Mouse (Mus musculus) large intestine, adult 2 months (tissue): ENCODE results near the gene Sobp. TPM values are rescaled to one million over a fixed set of nuclear protein-coding genes. Genes with fewer than 3 reads are reported as not detected.
A peak's percentile ranks its signal among the peaks of the same experiment; 100 is the strongest.

ENCODE experiments used
- DNase-seq: peaks from one replicate; pipeline ENCODE4 v3.0.0-alpha.2; 2012; ENCODE audit warnings: low read depth, low spot score
- WGBS: fragments of 180-500 bp; shearing (Covaris S2); methylation state at CpG from one replicate; pipeline ENCODE4 v1.1.7; 2018; 5-methylcytosine and 5-hydroxymethylcytosine counted together
- polyA plus RNA-seq: library from polyadenylated mRNA; depleted of rRNA; stranded (reverse); fragments of >200 nt; gene quantifications from 2 replicates; pipeline ENCODE4 v1.2.3, GENCODE M21; 2012

Gene Sobp
- polyA plus RNA-seq, 1 experiment = 0.57 TPM

DNA sequence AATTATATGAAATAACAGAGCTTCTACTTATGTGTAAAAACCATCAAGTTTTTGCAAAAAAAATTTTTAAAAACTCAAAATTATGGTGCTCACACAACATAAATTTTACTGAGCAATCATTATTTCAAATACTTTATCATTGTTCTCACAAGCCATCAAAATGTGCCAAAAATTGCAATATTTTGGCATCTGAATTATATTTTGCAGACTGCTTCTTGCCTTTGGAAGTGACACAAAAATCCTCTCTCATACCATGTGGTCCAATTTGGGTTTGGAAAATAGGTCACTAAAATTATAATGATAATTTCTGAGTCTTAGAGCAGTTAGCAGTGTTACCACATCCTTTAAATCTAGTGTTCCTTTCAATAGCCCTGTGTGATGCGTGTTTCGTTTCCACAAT is 9.9 kb downstream of the Sobp start:
- DNase-seq = no peak
- WGBS = 96% methylated on average over 2 of the region's 2 CpGs

DNA sequence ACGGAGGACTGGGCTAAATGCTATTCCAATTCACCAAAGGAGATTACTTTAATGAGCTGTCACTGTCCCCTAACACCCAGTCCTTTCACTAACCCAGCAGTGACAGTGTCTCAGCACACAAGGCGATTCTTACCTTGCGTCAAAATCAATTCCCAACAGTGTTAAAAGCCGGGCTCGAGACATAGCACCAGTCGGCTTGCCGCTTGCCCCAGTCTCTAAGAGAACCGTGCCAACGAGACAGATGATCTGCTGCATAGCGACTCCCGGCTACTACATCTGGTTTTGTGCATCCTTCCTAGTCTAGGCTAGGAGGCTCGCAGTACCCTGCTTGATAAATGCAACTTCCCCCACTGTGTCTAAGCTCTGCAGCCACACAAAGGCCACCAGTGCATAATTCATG is 12.0 kb downstream of the Sobp start:
- no peak for DNase-seq
- WGBS = 91% methylated on average over 12 of the region's 12 CpGs

DNA sequence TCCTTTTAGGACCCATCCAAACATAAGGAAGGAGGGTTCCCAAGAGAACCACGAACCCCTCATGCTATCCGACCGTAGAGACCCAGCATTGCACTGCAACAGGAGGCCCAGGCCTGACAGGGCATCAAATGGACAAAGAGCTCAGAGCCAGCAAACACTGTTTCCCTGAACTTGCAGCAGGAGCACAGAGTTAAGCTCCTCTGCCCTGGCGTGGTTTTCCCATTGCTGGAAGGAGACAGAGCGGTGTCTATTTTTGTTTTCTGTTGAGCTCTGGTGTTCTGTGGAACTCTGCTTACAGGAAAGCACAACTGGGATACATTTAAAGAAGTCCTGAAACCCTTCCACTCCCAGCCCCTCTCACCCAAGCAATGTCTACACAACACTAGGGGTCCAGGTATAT is 15.0 kb downstream of the Sobp start:
- no peak for DNase-seq
- 91% methylated on average over 5 of the region's 5 CpGs for WGBS

DNA sequence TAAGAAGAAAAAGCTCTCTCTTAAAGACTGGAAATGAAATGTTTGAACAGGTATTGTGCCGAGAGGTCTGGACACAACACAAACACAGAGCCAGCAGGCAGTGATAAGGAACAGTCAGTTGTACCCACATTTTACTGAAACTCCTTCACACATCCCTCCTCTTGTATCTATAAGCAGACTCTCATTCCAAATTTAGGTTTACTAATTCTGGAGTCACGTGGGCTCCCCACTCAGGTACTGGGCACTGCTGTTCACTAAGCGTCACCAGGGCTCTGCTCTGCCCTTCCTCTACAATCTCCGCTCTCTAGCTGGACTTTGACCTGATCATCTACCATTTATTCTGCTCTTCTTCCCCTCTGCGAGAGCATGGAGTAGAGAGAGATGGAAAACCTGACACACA is 15.4 kb downstream of the Sobp start:
- WGBS = 55% methylated on average over 5 of the region's 5 CpGs
- DNase-seq = no peak

DNA sequence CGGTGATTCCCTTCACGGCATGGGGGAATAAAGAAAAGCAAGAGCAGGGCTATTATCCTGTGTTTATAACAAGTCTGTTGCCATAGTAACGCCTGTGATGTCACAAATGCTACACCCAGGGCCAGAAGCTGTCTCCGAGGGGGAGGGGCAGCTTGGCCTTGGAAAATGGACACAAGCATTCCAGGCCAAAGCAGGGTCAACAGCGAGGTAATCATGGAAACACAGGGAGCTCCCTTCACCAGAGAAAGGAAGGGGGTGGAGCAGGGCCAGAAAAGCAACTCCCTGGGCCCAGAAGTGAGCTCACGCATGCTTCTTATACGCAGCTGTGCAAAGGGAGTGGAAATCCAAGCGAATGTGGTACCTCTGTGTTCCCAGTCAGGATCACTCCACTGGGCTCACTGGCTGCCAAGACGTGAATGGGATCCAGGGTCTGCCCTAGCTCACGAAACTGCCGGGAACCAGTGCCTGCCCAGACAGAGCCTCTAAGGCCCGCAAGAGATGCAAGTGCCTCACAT is 19.2 kb downstream of the Sobp start:
- 25% methylated on average over 12 of the region's 12 CpGs for WGBS
- DNase-seq = no peak

DNA sequence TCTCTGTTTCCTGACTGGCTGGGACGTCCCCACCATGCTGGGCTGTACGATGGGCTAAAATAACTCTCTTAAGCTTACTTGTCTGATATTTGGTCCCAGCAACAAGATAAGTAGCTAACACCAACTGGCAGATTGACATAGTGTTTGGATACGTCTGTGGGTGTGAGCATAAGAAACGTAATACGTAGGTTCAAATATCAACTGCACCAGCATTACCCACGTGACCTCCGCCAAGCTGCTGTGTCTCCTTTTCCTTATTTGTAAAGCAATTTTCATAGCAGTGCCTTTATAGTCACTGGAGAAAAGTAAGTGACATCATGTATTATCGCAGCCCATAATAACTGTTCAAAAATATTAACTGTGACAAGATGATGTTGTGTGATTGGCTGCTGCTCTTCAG is 21.7 kb downstream of the Sobp start:
- WGBS = 79% methylated on average over 8 of the region's 8 CpGs
- DNase-seq = no peak

DNA sequence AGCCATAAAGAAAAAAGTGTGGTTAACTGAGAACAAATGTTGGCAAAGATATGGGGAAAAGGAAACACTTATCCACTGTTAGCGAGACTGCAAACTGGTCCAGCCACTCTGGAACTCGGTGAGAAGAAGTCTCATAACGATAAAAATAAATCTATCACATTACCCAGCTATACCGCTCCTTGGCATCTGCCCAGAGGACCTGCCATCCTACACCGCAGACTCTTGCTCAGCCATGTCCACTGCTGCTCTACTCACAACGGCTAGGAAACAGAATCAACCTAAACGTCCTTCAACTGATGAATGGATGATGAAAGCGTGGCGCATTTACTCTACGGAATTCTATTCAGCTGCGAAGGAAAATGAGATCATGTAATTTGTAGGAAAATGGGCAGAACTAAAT is 25.9 kb downstream of the Sobp start:
- WGBS = 78% methylated on average over 11 of the region's 11 CpGs
- no peak for DNase-seq

DNA sequence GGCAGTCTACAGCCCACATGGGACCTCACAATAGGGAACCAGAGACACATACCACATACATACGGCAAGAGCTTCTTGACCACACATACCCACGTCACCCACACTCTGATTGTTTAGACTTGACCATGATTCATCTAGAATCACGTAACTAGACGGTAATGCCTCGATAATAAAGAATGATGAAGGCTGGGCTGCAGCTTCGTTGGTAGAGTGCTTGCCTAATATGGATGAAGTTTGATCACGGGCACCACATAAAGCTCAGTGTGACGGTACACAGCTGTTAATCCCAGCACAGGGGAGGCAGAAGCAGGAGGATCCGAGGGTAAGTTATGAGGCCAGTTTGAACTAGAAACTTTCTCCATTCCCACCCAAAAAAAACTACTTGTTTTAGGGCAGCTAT is 31.2 kb downstream of the Sobp start:
- 85% methylated on average over 9 of the region's 9 CpGs for WGBS
- DNase-seq = no peak

DNA sequence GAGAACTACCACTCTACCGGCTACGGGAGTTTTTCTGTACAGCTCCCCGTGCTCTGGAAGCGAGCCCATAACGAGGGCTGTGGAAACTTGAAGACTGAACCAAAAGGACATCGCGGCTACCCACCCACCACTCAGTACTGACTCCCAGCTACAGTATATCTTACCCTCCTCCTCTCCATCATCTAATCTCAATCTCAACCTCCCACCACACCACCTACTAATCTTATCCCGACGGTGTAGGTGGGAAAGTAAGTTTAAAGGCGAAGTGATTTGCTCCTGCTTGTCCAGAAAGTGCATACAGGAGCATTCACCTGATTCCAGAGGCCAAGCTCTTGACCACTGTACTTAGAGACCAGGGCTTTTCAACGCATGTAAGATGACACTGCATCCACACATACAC is 40.3 kb downstream of the Sobp start:
- DNase-seq = no peak
- 88% methylated on average over 11 of the region's 11 CpGs for WGBS

DNA sequence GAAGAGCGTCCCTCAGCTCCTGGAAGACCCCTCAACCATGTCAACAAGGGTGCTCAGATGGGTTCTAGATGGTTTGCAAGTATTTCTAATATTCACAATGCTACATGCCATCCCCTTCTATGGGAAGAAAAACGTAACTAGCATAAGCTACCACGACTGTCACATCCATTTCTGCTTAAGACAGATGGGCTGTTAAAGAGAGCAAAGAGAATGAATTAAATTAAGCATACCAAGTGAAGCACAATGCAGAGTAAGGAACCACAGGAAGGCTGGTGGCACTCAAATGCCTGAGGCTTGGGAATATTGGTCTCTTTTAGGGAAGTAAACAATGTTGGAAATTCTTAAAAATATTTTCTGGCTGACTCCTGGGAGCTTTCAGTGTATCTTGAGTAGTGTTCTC is 45.6 kb downstream of the Sobp start:
- WGBS = 83% methylated on average over 3 of the region's 3 CpGs
- no peak for DNase-seq

DNA sequence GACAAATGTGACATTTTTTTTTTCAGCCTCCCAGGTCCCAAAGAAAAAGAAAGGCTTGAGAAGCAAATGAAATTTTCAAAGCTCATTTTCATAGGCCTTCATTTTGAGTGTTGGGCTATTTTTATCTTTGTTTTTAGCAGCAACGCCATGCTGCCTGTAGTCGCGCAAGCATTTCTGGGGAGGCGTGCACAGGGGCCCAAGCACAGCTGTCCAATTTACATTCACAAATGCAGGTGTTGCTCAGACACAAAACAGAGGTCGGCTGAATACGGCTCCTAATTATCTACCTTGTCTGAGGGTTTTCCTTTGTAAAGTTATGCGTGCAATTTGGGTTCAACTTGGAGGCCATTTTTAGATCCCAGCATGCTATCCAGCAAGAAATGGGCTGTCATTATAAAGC is 49.8 kb downstream of the Sobp start:
- 90% methylated on average over 7 of the region's 7 CpGs for WGBS

DNA sequence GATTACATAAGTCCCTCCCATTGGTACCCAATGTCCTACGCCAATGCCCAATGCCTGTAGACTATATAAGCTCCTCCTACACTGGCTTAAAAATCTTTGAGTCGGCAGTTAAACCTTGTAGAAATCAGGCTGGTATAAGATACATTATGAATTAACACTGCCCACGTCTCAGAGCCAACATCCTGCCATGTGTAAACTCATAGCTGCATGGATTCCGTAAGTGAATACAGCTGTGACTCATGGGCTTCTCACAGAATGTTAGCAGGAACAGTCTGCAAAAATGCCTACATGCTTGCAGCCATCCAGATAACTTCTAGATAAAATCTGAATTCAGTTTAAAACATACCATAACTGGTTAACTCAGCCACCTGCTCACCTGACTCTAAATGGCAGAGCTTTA is 50.2 kb downstream of the Sobp start:
- WGBS = 89% methylated on average over 4 of the region's 4 CpGs
- no peak for DNase-seq

More for the DNA sequence above, 49.8 kb downstream of the Sobp start:
- no peak for DNase-seq

DNA sequence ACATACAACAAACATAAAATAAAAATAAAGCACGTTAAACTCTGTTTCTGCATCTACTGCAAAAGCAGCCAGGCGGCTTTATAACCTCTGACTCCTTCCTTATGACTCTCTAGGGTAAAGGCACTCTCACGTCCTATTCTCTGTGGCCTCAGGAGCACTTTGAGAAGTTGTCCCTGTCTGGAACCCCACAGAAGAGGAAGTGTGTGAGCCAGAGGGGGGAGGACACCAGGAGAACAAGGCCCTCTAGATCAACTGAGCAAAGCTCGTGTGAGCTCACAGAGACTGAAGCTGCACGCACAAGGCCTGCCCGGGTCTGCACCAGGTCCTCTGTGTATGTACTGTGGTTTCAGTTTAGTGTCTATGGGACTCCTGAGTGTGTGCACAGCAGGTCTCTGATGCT is 50.9 kb downstream of the Sobp start:
- WGBS = 45% methylated on average over 6 of the region's 6 CpGs
- peak; percentile 22 for DNase-seq

DNA sequence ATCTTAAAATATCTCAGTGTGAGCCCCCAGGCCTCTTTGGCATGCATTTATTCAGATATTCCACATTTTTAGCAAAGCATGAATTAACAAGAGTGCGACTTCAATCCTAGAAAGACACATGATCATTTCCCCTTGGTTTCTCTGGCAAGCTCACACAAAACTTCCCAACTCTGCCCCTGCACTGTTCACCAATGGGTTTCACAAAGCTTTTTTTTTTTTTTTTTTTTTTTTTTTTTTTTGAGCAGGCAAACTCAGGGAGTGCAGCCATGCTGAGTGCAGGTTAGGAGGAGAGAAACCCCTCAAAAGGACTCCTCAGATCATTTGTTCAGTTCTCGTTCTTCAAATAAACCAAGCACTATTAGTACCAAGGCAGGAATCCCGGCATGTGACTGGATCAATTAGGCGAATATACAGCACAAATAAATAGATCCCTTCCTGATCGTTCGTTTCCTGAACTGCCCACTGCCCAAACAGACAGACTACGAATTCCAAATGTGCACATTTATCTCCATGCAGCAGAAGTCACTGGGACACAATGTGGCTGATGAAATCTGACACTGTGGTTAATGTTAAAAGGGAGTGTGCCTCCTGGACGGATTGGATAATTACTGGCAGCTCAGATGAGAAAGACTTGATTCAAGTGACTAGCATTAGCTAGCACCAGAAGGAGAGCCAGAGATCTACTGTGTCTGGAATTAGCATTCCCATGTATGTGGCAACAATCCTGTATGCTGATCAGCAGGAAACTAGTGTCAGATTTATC is 53.5 kb downstream of the Sobp start:
- DNase-seq = no peak
- 69% methylated on average over 8 of the region's 8 CpGs for WGBS

DNA sequence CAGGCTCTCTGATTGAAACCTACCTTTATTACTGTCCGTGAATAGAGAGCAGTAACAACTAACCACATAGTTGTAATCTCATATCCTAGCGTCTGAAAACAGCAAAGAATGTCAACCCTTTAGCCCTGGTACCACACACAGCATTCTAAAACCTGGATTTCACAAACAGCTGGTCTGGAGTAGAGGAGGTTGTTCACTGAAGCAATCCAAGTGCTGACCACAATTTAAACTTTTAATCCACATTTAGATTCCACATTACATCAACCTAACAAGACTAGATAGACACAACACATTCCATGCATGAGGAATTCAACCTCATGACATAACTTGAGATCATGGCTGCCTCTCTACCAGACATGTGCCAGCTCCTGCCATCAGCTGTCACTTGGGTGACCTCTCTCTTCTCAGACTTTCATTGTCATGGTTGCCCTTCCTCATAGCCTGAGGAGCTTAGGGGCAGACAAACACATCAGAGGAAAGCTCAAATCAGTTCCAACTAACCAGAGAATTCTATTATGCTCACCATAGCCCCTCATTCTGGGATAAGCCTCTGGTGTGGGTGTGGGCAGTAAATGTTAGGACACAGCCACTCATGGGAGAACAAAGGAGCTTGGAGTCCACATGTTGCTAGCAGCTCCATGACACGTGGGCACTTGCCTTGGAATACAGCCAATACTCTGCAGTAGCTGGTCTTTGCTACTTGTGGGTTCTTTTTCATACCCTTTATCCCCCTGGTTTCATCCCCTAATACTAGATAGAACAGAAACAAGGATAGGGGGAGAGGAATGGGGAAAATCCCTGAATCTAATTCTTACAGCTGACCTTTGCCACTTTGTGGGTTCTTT is 58.0 kb downstream of the Sobp start:
- WGBS = 61% methylated on average over 3 of the region's 3 CpGs

DNA sequence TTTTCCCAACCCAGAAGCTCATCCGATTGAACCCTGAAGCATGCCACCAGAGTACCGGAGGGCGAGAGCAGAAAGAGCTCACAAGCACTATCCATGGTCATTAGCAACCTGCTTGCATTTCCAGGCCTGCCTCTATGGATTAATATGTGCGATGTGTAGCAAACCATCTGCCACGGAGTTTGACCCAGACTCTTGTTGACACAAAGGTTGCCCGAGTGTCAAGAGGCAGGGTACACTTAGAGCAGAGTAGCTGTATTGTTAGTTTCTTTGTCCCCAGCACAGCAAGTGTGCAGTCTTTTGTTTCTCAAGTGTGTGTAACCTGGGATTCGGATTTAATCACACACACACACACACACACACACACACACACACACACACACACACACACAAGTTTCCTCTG is 62.0 kb downstream of the Sobp start:
- DNase-seq = no peak
- 61% methylated on average over 7 of the region's 7 CpGs for WGBS

More for the DNA sequence above, 58.0 kb downstream of the Sobp start:
- DNase-seq = no peak

DNA sequence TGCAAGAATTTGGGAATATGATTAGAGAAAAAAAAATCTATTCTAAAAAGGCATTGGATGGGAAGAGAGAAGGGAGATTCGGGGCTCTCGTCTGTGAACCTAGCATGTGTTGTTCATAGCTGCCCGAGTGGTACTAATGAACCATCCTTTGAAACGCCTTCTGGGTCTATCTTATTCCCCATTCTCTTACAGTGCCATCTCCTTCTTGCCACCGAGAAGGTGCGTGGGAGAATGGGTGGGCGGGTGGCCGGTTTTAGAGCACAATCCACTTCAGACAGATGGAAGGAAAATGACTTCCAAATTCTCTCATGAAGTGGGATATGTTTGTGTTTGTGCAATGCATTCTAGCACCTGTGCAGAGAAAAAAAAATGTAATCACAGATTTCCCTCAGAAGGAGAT is 67.7 kb downstream of the Sobp start:
- DNase-seq = no peak
- WGBS = 87% methylated on average over 8 of the region's 8 CpGs

DNA sequence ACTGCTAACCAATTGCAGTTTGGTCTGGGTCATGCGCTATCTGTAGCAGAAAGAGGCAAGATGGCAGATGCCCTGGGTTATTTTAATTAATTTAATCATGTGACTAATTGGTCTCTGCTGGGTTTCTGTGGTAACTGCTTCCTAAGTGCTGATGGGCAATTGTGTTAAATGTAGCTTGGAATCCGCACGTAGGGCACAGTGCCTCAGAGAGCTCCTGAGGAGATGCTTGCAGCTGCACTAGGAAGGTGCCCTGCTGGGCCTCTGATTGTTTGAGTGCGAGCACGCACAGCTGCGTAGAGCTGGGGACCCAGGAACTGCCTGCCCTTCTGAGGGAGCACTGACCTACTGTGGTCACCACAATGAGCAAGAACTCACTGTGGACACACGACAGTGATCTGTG is 68.1 kb downstream of the Sobp start:
- DNase-seq = no peak
- WGBS = 88% methylated on average over 7 of the region's 7 CpGs

DNA sequence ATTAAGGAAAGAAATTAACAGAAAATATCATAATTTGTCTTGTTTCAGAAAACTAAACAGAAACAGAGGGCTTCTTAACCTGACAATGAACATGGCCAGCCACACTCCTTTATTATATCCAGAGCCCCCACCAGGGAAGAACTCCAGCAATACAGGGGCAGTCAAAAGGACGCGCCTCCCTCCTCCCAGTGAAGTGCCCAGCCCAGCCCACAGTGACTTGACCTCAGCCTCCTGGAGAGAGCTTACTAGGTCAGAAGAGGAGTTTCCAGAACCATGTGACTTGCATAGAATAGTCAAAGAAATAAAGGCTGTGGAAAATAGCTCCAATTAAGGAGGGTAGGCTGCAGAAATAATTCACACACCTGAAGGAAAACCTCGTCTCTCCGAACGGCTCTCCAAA is 73.8 kb downstream of the Sobp start:
- 62% methylated on average over 5 of the region's 5 CpGs for WGBS

DNA sequence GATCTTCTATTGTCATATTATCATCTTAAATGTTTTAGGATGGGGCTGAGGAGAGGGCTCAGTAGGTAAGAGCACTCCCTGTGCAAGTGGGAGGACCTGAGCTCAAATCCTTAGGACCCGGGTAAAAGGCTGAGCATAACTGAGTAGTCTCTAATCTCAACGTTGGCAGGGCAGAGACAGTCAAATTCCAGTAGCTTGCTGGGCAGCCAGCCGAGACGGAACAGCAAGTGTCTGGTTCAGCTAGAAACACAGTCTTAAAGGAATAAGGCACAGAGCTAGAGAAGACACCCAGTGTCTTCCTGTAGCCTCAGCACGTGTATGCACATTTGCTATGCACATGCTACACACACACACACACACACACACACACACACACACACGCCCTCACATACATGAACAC is 75.1 kb downstream of the Sobp start:
- no peak for DNase-seq

More for the DNA sequence above, 73.8 kb downstream of the Sobp start:
- no peak for DNase-seq

DNA sequence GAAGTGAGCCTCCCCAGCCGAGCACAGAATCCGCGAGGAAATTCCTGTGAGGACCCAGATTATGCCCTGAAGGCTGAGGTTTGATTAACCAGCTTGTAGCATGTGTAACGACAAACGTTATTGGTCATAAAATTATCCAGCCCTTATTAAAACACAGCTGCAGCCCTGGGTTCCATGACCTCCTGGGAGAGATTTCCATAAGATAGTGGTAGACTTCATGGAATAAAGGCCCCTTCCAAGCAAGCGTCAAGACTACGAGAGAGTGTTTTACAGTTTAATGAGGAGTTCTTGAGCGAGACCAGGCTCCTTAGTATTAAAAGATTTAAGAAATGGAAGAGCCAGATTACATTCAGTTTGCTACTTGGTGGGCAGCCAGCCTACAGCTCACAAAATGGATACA is 76.6 kb downstream of the Sobp start:
- 53% methylated on average over 8 of the region's 8 CpGs for WGBS
- no peak for DNase-seq

More for the DNA sequence above, 75.1 kb downstream of the Sobp start:
- 58% methylated on average over 6 of the region's 6 CpGs for WGBS
